Mouse (Mus musculus): ENCODE data around the gene Olfr66.

Olfr66 gene

GRCm38 (mm10) chr7:103886152-103886551, at the start of gene Olfr66:
Gene Olfr66 (minus strand): TSS chr7:103886252.
- in situ Hi-C loops (cut with MboI, MseI), result no loop called here

- in situ Hi-C loops (cut with MboI, MseI), result no loop called here
Observed at GRCm38 (mm10) chr7:103934264-103934663, 48.2 kb upstream of the Olfr66 start, which contains the start of gene Olfr632. Gene Olfr632 (plus strand): TSS chr7:103934347.

- in situ Hi-C loops (cut with MboI, MseI), result no loop called here
Observed at GRCm38 (mm10) chr7:103928525-103928924, 42.5 kb upstream of the Olfr66 start, which contains the start of gene Olfr631. Gene Olfr631 (plus strand): TSS chr7:103928825.

- in situ Hi-C loops (cut with MboI, MseI), result no loop called here
Observed at GRCm38 (mm10) chr7:103915338-103915737, 29.3 kb upstream of the Olfr66 start.

GRCm38 (mm10) chr7:103912969-103913511, 27.0 kb upstream of the Olfr66 start:
- in situ Hi-C loops (cut with MboI, MseI), result no loop called here

GRCm38 (mm10) chr7:103910047-103910446, 24.0 kb upstream of the Olfr66 start:
- in situ Hi-C loops (cut with MboI, MseI), result no loop called here

- in situ Hi-C loops (cut with MboI, MseI), result no loop called here
Observed at GRCm38 (mm10) chr7:103903187-103903586, 17.1 kb upstream of the Olfr66 start, which contains the start of gene Olfr65. Gene Olfr65 (plus strand): TSS chr7:103903487.

GRCm38 (mm10) chr7:103894385-103894784, 8.3 kb upstream of the Olfr66 start, which contains the start of gene Olfr64:
Gene Olfr64 (minus strand): TSS chr7:103894485.
- in situ Hi-C loops (cut with MboI, MseI), result no loop called here

- in situ Hi-C loops (cut with MboI, MseI), result no loop called here
Observed at GRCm38 (mm10) chr7:103877093-103877492, 9.0 kb downstream of the Olfr66 start.

- in situ Hi-C loops (cut with MboI, MseI), result no loop called here
Observed at GRCm38 (mm10) chr7:103874451-103874850, 11.6 kb downstream of the Olfr66 start.

- in situ Hi-C loops (cut with MboI, MseI), result no loop called here
Observed at GRCm38 (mm10) chr7:103873064-103873463, 13.0 kb downstream of the Olfr66 start.

- in situ Hi-C loops (cut with MboI, MseI), result no loop called here
Observed at GRCm38 (mm10) chr7:103870667-103871066, 15.4 kb downstream of the Olfr66 start.

- in situ Hi-C loops (cut with MboI, MseI), result no loop called here
Observed at GRCm38 (mm10) chr7:103865716-103866115, 20.3 kb downstream of the Olfr66 start.

- in situ Hi-C loops (cut with MboI, MseI), result no loop called here
Observed at GRCm38 (mm10) chr7:103861531-103861930, 24.5 kb downstream of the Olfr66 start.

GRCm38 (mm10) chr7:103860855-103861254, 25.2 kb downstream of the Olfr66 start:
- in situ Hi-C loops (cut with MboI, MseI), result no loop called here

GRCm38 (mm10) chr7:103859076-103859475, 27.0 kb downstream of the Olfr66 start:
- in situ Hi-C loops (cut with MboI, MseI), result no loop called here

GRCm38 (mm10) chr7:103854669-103855068, 31.4 kb downstream of the Olfr66 start:
- in situ Hi-C loops (cut with MboI, MseI), result no loop called here

GRCm38 (mm10) chr7:103853090-103853489, 33.0 kb downstream of the Olfr66 start, which contains the start of gene Hbb-y:
Gene Hbb-y (minus strand): TSS chr7:103853216.
- in situ Hi-C loops (cut with MboI, MseI), result no loop called here

GRCm38 (mm10) chr7:103844525-103845325, 41.3 kb downstream of the Olfr66 start:
- in situ Hi-C loops (cut with MboI, MseI), result no loop called here

- in situ Hi-C loops (cut with MboI, MseI), result no loop called here
Observed at GRCm38 (mm10) chr7:103843034-103843433, 43.0 kb downstream of the Olfr66 start, which contains the start of gene Hbb-bh1. Gene Hbb-bh1 (minus strand): TSS chr7:103843164.

GRCm38 (mm10) chr7:103840268-103840667, 45.8 kb downstream of the Olfr66 start, which contains the start of gene Hbb-bh2:
Gene Hbb-bh2 (minus strand): TSS chr7:103840520.
- in situ Hi-C loops (cut with MboI, MseI), result no loop called here
